Mouse (Mus musculus): ENCODE measurements around the gene Bglap2. TPM values are rescaled to one million over a fixed set of nuclear protein-coding genes. Genes with fewer than 3 reads are reported as not detected.
"Not testable (repeated sequence)": the region's sequence is repeated elsewhere in the genome, so short reads cannot be mapped to it uniquely, and the experiment has no call there.

Gene Bglap2
- not detected in 2 replicates for total RNA-seq (2014; rRNA removed)
- not detected in 2 replicates for polyA plus RNA-seq (2015; fragmentation: Nextera tagmentation; extraction: Ambion mirVana)

DNA sequence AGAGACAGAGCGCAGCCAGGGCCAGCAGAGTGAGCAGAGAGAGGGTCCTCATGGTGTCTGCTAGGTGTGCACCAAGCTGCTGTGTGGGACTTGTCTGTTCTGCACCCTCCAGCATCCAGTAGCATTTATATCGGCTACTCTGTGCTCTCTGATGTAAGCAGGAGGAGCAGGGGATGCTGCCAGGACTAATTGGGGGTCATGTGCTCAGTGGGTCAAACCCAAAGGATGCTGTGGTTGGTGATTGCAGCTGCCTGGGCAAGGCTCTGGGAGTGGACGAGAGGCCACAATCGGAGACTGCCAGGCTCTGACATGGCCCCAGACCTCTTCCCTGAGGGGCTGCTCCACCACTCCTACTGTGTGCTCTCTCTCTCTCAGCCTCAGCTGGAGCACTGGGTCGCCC is at the start of gene Bglap2:
Gene Bglap2 (minus strand): TSS at position 101 of the 400 bp plus-strand sequence.
- H3K36me3 ChIP-seq (ENCODE audit: insufficient read depth, low read length); H3K4me1 ChIP-seq (ENCODE audit: insufficient read depth, low read length); H3K4me2 ChIP-seq (ENCODE audit: low read depth, low read length); H3K4me3 ChIP-seq (ENCODE audit: low read length); DNase-seq (ENCODE audit: low spot score); H3K27me3 ChIP-seq (ENCODE audit: insufficient read depth, low read length); H3K9ac ChIP-seq (replicated peaks; ENCODE audit: low read length); H3K27ac ChIP-seq; ATAC-seq; H3K9me3 ChIP-seq (ENCODE audit: low read length): not testable (repeated sequence)
- WGBS = 76% methylated on average over 4 of the region's 5 CpGs

DNA sequence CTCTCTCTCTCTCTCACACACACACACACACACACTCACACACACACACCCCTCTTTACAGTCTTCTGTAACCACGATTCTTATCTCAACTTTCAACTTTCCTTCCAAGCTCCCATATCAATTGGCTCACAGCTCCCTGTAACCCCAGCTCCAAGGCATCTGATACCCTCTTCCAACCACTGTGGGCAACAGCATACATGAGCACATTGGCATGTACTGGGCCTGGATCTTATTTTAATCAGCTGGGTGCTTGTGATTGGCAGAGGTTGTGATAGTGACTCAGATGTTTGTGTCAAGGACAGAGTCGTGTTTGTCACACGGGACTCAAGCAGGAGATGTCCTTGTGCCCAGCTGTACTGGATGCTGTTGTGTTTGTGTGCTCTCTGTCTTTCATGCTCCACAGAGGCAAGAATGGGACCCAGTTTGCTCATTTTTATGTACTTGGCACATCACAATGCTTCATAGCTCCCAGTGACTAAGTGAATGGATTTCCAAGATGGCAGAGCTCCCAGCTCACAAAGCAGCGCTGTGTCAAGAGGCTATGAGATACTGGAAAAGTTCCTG is 48.9 kb upstream of the Bglap2 start:
- Histone ChIP-seq H3K27ac (no peak overlapping the region), H3K27me3 (ENCODE audit: insufficient read depth, low read length) (no peaks in the 10 kb centered on the region), H3K4me2 (ENCODE audit: low read depth, low read length) (no peak overlapping the region), H3K4me1 (ENCODE audit: insufficient read depth, low read length) (peaks cover 5% of the 10 kb centered on the region), H3K9me3 (ENCODE audit: low read length) (no peaks in the 10 kb centered on the region), H3K36me3 (ENCODE audit: insufficient read depth, low read length) (no peaks in the 10 kb centered on the region), H3K9ac (replicated peaks; ENCODE audit: low read length) (no peak overlapping the region), H3K4me3 (ENCODE audit: low read length) (no peak overlapping the region)
- TF ChIP-seq CTCF (IDR thresholded peaks at IDR 0.05; ENCODE audit: low read depth) = no peak
- DNase-seq (ENCODE audit: low spot score) = no peak
- ATAC-seq = no peak
- 84% methylated on average over 4 of the region's 4 CpGs for WGBS

DNA sequence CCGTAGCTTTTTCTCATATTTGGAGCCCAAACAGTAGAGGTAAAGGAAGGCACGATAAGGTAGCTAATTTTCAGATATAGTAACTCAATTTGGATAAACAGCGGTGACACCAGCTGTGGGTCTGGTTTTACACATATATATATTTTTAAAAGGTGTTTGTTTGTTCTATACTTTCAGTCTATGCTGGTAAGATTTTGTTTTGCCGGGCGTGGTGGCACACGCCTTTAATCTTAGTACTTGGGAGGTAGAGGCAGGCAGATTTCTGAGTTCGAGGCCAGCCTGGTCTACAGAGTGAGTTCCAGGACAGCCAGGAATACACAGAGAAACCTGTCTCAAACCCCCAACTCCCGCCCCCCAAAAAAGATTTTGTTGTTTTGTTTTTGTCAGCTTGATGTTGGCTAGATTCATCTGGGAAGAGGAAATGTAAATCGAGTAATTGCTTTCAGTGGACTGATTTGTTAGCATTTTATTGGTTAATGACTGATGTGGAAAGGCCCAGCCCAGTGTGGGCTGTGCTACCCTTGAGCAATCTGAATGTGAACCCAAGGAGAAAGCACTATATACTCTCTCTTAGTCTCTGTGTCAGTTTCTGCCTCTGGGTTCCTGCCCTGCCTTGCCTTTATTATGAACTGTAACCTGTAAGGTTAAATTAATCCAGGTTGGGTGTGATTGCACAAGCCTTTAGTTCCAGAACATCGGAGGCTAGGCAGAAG is 47.4 kb upstream of the Bglap2 start:
- no peaks in the 10 kb centered on the region for H3K27me3 ChIP-seq (ENCODE audit: insufficient read depth, low read length)
- H3K36me3 ChIP-seq (ENCODE audit: insufficient read depth, low read length) = 0 out of 2 replicates have a peak, but pooled peaks cover 6% of the 10 kb centered on the region
- no peak for ATAC-seq
- no peak for TF ChIP-seq CTCF (IDR thresholded peaks at IDR 0.05; ENCODE audit: low read depth)
- peak overlapping the region; percentile 70; the same call in 1 of the 2 replicates for H3K4me2 ChIP-seq (ENCODE audit: low read depth, low read length)
- DNase-seq (ENCODE audit: low spot score) = no peak
- WGBS = 84% methylated on average over 10 of the region's 10 CpGs
- peaks cover 10% of the 10 kb centered on the region for H3K4me1 ChIP-seq (ENCODE audit: insufficient read depth, low read length)
- no peak overlapping the region for H3K4me3 ChIP-seq (ENCODE audit: low read length)
- H3K27ac ChIP-seq = no peak overlapping the region; the same call in 1 of the 2 replicates
- H3K9ac ChIP-seq (replicated peaks; ENCODE audit: low read length) = no peak overlapping the region; the same call in 1 of the 2 replicates
- H3K9me3 ChIP-seq (ENCODE audit: low read length) = no peaks in the 10 kb centered on the region

DNA sequence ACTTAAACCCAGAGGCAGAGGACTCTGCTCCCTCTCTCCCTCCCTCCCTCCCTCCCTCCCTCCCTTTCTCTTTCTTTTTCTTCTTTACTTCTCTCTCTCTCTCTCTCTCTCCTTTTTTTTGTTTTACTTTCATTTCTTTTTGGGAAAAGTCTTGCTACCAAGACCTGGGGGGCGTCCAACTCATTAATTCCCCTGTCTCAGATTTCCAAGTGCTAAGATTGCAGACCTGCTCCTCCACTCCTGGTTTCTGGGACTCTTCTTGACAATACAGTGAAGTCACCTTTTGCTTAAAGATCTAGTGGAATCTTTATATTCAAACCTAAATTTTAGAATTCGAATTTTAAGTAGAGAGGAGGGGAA is 46.8 kb upstream of the Bglap2 start:
- H3K27ac ChIP-seq = no peak overlapping the region; the same call in 1 of the 2 replicates

DNA sequence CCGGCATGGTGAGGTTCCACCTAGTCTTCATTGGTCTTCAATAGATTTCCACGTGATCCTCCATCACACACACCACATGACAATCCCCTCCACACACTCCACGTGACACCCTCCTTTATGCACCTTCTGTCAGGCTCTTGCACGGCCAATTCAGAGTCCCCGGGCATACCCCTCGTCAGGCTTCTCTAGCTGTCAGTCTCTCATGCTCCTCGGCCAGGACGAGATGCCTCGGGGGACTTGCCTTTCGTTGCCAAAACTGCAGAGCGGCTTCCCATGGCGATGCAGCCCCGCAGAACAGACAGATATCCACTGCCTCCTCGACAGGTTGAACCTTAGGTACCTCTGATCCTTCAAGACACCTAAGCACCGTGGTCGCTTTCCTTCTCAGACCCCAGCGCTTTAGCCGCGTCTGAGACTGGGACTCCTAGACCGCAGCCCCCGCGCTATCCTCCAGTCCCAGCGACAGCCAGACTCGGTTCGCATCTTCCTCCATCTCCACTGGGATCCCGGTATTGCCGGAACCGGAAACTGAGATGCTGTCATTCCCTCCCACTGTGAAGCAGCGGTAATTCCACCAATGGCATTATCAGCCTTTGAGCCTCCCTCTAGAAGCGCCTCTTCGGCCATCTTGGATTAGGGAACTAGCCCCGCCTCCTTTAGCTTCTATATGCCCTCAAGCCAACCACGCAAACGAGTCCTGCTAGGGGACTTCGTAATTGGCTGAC is 46.3 kb upstream of the Bglap2 start, which contains the start of gene Slc25a44:
Gene Slc25a44 (minus strand): TSS at position 535 of the 725 bp plus-strand sequence.
- under 1% methylated on average over 35 of the region's 35 CpGs for WGBS

More for the DNA sequence above, 46.8 kb upstream of the Bglap2 start:
- no peak for TF ChIP-seq CTCF (IDR thresholded peaks at IDR 0.05; ENCODE audit: low read depth)
- Histone ChIP-seq H3K9me3 (ENCODE audit: low read length) (no peaks in the 10 kb centered on the region), H3K4me2 (ENCODE audit: low read depth, low read length) (peak overlapping the region; percentile 70), H3K36me3 (ENCODE audit: insufficient read depth, low read length) (peaks cover 11% of the 10 kb centered on the region; the same call in 1 of the 2 replicates), H3K4me1 (ENCODE audit: insufficient read depth, low read length) (peaks cover 10% of the 10 kb centered on the region), H3K27me3 (ENCODE audit: insufficient read depth, low read length) (no peaks in the 10 kb centered on the region), H3K4me3 (ENCODE audit: low read length) (peak overlapping the region; percentile 14; the same call in 1 of the 2 replicates), H3K9ac (replicated peaks; ENCODE audit: low read length) (no peak overlapping the region; the same call in 1 of the 2 replicates)
- no peak for DNase-seq (ENCODE audit: low spot score)
- WGBS = 15% methylated on average over 2 of the region's 2 CpGs
- ATAC-seq = no peak

DNA sequence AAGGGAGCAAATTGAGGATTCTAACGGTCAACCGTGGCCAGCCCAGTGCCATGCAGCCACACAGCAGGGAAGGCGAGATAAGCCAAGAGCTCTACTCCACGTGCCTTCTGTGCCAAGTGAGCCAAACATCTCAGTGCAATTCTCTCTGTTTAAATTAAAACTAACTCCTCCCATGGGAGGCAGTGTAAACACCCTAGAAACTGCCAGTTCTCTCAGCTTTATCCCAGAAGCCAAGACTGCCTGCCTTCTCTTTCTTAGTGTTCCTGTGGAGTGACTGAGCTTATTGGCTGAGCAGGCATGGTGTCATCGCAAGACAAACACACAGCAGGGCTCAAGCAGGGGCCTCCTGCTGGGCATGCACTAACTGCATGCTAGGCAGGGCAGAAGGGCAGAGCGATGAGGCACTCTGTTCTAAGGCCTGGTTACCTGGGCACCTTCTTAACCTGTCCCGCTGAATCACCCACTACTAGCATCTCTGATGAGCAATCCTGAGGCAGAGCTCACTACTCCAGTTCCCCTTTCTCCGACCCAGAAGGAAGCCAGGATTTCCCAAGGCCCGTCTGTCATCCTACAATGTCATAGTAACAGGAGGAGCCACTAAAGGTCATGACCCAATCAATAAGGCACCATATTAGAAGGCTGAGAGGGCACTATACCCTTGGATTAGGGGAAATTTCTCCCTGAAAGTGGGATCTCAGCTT is 43.7 kb upstream of the Bglap2 start:
- H3K9ac ChIP-seq (replicated peaks; ENCODE audit: low read length) = no peak overlapping the region
- no peaks in the 10 kb centered on the region for H3K9me3 ChIP-seq (ENCODE audit: low read length)
- peak; percentile 13; the same call in 1 of the 2 replicates for TF ChIP-seq CTCF (IDR thresholded peaks at IDR 0.05; ENCODE audit: low read depth)
- ATAC-seq (peak; percentile 11; the same call in 1 of the 2 replicates), DNase-seq (ENCODE audit: low spot score) (peak; percentile 72)
- 29% methylated on average over 9 of the region's 9 CpGs for WGBS
- H3K4me1 ChIP-seq (ENCODE audit: insufficient read depth, low read length) = peaks cover 10% of the 10 kb centered on the region
- H3K36me3 ChIP-seq (ENCODE audit: insufficient read depth, low read length) = peaks cover 23% of the 10 kb centered on the region; the same call in 1 of the 2 replicates
- H3K27ac ChIP-seq = peak overlapping the region; percentile 32; the same call in 1 of the 2 replicates
- H3K4me2 ChIP-seq (ENCODE audit: low read depth, low read length) = peak overlapping the region; percentile 16; the same call in 1 of the 2 replicates
- no peaks in the 10 kb centered on the region for H3K27me3 ChIP-seq (ENCODE audit: insufficient read depth, low read length)
- H3K4me3 ChIP-seq (ENCODE audit: low read length) = no peak overlapping the region; the same call in 1 of the 2 replicates

More for the DNA sequence above, 46.3 kb upstream of the Bglap2 start, which contains the start of gene Slc25a44:
- peaks cover 10% of the 10 kb centered on the region for H3K4me1 ChIP-seq (ENCODE audit: insufficient read depth, low read length)
- peak within 1 kb of the TSS; percentile 82 for H3K4me3 ChIP-seq (ENCODE audit: low read length)
- DNase-seq (ENCODE audit: low spot score) (peak; percentile 99), ATAC-seq (peak; percentile 98)
- no peaks in the 10 kb centered on the region for H3K27me3 ChIP-seq (ENCODE audit: insufficient read depth, low read length)
- no peak for TF ChIP-seq CTCF (IDR thresholded peaks at IDR 0.05; ENCODE audit: low read depth)
- H3K9ac ChIP-seq (replicated peaks; ENCODE audit: low read length) = peak within 1 kb of the TSS; percentile 71
- H3K36me3 ChIP-seq (ENCODE audit: insufficient read depth, low read length) = peaks cover 17% of the 10 kb centered on the region; the same call in 1 of the 2 replicates
- H3K9me3 ChIP-seq (ENCODE audit: low read length) = no peaks in the 10 kb centered on the region
- peak within 1 kb of the TSS; percentile 70 for H3K4me2 ChIP-seq (ENCODE audit: low read depth, low read length)
- peak within 1 kb of the TSS; percentile 83 for H3K27ac ChIP-seq

All from hindbrain, postnatal 0 days (tissue).